Mouse (Mus musculus) fibroblast of lung, adult 2 months (primary cell): ENCODE data around the gene Gm28729.
"Not testable (repeated sequence)": the region's sequence is repeated elsewhere in the genome, so short reads cannot be mapped to it uniquely, and the experiment has no call there.

Source experiments
- DNase-seq: peaks from one replicate; pipeline ENCODE4 v3.0.0-alpha.2; 2011; ENCODE audit warnings: low read depth

Gm28729 gene

DNA sequence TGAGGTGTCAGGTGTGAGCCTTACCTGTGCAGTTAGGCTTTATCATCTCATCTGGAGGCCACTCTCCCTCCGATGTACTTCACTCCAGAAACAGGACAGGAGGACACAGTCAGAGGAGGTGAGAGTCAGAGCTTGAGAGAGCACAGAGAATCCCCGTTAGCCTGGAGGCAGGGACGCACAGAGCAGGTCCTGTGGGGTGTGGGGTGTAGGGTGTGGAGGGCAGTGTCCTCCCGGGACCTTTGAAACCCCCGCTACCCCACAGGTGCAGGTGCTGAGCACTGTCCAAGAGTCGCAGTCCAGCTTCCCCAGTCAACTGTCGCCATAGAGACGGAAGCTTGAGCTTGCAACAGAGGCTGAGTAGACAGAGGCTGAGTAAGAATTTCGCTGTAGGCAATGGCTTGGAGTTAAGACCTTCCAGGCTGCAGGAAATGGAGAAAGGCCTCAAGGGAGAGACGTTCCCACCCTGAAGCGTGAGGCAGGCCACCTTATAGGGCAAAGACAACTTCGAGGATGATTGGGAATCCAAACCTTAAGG is at the start of gene Gm28729:
TSS of gene Gm28729 (minus strand) at position 293 of the 535 bp plus-strand sequence.
- DNase-seq, result no peak

DNA sequence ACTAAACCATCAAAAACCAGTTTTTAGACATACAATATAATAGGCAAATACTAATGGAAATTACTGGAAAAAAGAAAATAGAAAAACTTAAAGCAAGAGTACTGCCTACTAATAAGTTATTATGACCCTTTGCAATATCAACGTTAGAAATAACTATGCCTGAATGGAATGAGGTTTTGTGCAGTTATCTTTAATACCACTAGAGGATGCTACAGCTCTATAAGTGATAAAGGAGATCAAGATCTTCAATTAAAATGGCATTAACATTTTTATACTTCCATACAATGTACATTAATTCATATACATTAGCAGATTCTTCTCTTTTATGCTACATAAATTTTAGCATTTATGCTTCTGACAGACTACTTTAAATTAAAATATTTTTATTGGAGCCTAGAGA is 48.2 kb upstream of the Gm28729 start:
- DNase-seq, result no peak

DNA sequence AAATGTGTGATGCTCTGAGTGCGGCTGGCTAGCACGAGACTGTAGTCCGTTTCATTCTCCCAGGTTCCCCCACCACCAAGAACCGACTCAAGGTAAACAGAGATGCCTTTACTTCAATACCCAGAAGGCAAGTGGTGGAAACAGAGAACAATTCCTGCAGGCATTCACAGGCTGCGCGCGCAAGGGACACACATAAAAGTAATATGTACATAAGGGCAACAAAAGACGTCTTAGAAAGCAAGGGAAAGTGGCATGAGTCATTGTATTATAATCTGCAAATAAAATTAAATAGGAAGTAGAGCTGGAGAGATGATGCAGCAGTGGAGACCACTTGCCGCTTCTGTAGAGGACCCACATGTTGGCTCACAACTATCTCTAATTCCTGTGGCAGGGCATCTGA is 47.7 kb upstream of the Gm28729 start:
- DNase-seq, result no peak

DNA sequence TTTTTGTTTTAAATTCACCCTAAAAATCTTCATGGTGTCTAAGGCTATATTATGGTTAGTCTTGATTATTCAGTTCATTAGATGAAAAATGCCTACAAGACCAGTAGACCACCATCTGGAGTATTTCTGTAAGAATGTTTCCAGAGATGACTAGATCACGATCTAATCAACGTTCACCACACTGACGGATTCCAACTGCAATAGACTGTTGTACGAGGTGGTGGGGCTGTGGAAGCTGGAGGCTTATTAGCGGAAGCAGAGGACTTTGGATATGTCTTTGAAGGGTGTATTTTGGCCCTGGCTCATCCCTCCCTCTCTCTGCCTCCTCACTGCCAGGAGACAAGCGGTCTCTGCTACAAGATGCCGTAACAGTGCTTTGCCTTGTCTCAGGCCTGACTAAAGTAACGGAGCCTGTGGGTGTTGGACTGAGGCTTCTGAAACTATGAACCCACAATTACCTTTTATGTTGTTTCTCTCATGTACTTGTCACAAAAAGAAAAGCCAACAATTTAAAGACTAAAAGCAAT is 41.5 kb upstream of the Gm28729 start:
- DNase-seq, result no peak

DNA sequence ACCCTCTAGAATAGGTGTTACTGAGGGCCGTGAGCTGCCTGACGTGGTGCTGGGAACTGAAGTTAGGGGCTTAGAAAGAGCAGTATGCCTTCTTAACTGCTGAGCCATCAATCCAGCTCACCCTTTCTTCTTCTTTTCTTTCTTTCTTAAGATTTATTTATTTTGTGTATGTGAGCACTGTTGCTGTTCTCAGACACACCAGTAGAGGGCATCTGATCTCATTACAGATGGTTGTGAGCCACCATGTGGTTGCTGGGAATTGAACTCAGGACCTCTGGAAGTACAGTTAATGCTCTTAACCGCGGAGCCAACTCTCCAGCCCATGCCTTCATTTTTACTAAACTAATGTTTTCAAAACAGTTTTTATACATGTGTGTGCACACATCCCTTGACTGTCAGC is 38.4 kb upstream of the Gm28729 start:
- DNase-seq, result no peak

DNA sequence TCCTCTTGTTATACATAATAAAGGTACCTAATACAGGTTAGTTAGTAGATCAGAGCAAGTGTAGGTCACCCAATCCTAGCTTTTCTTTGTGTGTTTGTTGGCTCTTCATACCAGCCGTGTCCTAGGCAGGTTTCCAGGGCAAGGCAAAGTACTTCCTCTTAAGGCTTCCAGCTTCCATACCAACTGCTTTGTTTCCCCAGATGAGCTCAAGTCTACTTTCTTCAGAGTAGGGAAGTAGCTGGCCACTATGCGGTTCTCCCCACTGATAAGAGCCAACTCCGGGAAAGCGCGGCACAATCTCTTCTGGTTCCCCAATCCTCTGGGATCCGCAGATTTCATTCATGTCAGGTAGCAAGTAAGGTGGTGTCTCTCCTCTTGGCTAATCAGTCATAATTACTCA is 34.1 kb upstream of the Gm28729 start:
- no peak for DNase-seq

DNA sequence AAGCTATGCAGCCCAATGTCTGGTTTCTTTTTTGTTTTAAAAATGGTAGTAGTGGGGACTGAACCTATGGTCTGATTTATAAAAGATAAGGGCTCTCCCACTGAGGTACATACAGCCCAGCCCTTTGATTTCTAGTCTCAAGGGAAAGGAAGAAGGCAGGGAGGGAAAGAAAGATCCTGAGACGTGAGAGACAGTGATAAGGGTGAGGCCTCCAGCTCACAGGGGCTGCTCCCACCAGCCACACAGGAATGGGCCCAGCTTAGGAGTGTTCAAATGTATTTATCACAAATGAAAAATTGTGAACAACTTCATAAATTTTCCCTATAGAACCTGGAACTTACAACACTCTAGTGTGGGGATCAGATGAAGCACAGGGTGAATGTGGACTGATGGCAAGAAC is 33.5 kb upstream of the Gm28729 start:
- no peak for DNase-seq

DNA sequence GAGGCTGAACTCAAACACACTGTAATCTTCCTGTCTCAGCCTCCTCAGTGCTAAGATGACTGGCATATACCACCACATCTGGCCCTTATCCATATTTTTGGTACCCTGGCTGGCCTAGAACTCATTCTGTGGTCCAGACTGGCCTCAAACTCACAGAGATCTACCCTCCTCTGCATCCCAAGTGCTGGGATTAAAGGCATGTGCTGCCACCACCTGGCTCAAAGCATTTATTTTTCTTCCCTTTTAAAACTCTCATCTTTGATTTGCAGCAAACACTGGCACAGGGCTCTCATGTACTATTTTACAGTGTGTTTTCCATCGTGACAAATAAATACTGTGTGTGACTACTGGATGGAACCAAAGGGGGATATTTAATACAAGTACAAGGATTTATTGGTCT is 29.0 kb upstream of the Gm28729 start:
- DNase-seq, result no peak

DNA sequence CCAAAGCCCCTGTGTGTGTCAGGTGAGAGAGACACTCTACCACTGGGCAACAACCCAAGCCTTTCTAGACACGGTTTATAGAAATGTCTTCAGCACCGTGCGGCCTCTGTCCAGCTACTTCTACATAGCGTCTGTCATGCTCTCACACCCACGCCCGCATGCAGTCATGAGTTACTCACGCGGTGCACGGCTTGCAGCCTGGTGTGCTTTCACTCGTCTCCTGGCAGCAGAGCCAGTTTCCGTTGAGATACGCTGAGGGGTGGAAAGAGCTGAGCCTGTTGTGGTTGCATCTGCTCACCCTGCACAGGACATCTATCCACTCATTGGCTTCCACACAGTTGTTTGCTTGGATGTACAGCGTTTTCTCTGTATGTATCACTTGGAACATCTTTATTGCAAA is 20.3 kb upstream of the Gm28729 start:
- no peak for DNase-seq

DNA sequence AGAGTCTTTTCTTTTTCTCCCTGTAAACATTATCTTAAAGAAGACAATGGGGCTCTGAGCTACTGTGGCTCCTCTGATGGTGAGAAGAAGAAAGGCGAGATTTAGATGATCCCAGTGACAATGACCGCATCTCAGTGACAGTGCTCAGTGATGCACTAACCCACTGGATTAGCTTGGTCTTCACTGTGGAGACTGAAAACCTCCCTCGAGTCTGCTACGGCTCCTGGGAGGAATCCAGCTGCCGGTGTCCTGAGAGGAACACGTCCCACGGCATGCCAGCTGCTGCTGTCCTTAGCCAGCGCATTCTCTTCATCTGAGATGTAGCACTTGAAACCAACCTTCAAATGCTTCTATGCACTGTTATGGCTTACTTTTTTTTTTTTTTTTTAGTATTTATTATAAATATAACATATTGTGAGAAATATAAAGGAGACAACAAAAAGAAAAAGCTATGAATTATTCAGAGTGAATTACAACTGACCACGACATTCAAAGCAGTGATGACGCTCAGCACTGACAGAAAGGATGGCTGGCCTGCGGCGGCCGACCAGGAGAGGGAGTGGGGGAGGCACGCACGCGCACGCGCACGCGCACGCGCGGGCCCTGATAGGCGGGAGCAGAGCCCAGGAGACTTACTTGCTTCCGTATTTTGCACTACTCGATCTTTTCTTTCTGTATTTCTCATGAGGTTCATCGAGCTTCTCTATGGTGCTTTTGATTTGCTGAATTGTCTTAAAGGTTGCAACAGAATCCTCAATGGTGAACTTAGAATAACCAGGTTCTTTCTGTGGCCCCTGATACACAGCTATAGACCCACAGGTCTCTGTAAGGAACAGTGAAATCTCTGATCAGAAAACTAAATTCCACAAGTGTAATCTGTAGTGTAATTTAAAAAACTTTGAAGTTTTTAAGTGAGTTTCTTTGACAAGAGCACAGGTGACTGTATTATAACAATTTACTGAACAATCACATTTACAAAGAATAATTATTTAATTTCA is 18.9 kb upstream of the Gm28729 start:
- DNase-seq, result peak; percentile 25

DNA sequence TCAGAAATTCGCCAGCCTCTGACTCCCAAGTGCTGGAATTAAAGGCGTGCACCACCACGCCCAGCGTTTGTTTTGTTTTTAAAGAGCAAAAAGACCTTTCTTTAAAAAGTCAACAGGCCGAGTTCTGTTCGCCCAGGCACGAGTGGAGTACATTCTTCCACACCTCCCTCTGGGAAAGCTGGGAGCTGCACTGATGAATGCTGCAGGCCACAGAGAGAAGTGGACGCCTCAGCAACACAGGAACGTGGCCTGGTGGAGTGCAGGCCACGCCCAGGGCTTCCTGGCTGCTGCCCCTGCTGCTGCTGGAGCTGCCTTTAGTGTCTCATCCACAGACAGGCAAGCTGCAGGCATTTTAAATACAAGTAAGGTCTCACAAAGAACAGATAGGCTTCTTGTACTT is 13.9 kb upstream of the Gm28729 start:
- peak; percentile 16 for DNase-seq

DNA sequence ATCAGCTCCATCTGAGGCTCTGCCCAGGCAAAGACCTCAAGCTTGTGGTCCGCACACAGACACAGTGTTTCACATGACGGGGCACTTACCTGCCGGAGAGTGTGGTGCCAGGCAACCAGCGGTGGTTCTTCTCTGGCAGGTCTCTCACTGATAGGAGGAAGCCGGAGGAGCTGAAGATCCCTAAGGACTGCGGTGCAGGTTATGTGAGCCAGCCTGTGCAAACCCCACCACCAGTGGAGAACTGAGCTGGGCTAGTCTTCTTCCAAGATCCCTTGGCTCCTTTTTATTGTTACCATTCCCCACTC is 12.5 kb upstream of the Gm28729 start:
- no peak for DNase-seq

DNA sequence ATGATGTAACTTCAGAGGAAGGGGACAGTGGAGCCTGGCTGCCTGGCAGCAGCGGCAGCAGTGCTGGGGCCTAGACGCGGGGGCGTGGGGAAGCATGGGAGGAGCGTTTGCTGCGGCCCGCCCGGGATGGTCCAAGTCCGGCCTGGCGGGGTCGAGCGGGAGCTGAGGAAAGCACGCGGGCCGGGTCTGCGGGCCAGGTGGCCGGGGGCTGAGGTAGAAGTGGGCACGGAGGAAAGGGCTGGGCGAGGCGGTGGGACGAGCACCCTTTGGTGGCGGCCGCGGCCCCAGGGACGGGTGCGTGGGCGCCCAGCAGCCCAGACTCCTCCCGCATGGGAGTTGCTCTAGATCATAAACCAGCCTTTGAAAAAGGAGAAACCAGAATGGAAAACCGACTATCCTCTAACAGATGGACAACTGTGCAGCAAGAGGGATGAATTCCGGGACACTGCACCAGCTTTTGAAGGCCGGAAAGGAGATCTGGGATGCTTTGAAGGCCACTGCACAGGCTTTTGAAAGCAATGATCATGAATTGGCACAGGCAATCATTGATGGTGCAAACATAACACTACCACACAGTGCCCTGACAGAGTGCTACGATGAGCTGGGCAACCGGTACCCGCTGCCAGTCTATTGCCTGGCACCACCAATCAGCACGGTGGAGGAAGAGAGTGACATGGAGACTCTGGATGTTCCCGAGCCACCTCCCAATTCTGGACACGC is 12.0 kb upstream of the Gm28729 start:
- DNase-seq, result peak; percentile 30

DNA sequence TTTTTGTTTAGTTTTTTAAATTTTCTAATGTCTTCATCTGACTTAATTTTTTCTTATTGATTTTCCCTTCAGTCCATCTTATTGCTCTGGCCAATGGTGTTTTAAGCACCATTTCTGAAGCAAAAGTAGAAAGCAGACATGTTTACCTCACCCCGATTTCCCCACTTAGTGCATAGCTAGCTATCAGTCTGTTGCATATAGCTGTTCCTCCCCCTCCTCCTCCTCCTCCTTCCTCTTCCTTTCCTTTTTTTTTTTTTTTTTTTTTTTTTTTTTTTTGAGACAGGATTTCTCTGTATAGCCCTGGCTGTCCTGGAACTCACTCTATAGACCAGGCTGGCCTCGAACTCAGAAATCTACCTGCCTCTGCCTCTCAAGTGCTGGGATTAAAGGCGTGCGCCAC is 11.0 kb upstream of the Gm28729 start:
- DNase-seq, result not testable (repeated sequence)

DNA sequence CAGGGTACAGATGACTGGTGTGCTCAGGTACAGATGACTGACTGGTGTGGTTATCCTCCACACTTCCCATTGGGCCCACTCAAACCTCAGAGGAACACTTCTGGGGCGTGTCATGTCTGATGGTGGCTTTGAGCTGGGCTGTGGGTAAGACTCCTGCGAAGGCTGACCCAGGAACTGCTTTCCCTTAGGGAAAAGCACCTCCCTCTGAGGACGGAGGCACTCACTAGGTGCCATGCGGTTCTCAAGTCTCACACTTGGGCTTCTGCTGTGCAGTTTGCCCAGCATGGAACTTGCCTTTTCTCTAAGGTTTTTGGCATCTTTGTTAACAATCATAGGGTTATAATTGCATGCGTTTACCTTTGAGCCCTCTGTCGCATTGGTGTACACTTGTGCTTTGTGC is 10.4 kb upstream of the Gm28729 start:
- no peak for DNase-seq

DNA sequence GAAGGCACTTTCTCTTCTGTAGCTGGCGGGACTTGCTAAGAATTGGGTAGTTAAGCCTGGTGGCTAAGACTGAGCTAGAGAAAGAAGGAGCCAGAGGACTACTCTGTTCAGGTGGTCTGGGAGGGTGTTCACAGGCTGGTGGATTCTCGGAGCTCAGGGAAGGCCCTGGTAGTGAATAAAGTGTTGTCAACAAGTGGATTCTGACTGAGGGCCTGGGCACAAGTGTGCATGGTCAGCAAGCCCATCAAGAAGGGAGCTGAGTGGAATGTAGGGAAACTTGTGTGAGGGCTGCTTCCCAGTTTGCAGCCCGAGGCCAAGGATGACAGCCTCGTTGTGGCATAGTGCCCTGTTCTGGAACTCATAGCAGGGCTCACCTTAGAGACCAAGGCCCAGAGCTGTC is 9.2 kb upstream of the Gm28729 start:
- no peak for DNase-seq

DNA sequence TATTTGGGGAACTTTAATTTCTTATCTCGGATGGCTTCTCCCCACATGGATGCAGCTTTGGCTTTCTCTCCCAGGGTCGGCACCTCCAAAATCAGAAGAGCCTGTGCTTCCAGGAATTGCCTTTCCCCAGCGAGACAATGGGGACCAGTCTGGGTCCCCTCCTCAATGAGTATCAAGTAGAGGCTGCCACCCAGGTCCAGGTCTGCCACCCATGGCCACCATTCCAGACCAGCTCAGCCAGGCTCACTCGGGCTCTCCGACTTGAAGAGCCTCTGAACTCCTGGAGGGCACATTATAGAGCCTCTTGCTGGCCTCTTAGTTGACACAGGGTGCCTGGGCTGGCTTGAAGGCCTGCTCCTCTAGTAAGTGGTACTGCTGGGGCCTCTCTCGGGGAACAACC is 8.4 kb upstream of the Gm28729 start:
- no peak for DNase-seq

DNA sequence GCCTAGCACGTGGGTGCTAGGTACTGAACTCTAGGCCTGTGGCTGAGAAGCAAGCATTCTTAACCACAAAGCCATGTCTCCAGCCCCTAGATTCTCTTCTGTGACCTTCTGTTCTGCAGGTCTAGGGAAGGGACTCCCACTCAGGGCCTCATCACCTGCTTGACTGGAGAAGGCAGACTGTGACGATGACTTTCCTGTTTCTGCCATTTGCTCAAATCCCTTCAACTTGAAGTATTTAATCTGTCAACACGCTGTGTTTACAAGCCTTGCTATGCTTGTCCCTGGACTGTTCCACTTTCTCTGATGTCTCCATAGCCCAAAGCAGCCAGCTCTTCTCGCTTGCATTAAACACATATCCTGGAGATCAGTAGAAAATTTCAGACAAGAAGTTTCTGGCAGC is 7.5 kb upstream of the Gm28729 start:
- DNase-seq, result no peak

DNA sequence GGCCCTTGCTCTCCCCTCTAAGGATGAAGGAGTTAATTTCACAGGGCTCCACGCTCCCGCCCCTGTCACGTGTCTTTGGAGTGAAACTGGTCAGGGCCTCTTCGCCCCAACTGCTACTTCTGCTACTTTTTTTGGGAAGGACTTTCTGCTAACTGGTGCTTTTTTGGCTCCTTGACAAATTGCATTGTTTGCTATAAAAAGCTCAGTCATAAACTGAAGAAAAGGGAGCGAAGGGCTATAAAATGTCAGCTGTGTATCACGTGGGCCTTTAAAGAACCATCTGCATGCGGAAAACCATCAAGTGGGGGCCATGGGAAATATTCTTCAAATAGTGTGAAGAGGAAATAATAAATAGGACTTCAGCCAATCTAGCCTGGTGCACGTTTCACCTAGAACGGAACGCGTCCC is 5.6 kb upstream of the Gm28729 start:
- no peak for DNase-seq

DNA sequence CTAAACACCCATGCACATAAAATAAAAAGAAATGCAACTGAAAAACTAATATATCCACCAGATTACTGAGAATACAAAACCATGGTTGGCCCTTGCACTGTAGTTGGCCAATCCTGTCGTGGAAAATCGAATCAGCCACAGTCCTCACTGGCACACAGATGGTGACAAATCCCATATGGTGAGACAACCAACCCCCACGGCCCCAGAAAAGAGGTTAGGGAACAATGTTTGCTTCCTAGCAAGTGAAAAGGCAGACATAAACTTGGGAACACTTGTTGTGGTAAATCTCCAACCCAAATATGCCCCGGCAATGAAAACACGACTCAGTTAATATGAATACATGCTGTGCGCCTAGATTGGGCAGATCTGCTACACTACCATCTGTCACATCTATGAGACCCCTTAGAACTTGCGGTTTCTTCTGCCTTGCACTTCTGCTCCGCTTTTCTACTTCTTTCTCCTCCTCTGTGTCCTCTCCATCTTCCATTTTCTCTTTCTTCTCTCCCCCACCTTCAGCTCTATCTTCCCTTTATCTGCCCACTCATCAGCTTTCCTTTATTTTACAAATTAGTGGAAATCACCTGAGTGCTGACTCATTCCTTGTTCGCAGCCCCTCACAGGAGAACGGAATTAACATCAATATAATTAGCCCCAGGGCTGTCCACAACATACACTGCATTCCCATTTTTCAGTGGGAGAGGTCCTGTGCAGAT is 5.1 kb upstream of the Gm28729 start:
- DNase-seq, result no peak

DNA sequence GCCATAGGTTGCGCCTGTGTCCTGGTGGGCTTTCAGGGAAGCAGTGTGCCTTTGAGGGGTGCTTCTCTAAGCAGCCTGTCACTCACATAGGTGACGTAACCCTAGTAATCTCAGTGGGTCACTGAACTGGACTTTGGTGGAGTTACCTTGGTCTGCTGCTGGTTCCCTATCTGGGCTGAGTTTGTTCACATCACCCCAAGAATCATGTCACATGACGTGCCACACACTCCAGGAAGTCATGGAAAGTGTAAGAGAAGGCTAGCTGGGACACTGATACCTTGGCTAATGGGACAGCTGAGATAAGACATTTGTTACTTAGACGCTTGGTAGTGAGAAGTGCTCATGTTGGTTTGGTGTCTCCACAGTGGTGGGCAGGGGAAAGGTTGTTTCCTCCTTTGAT is 947 bp upstream of the Gm28729 start:
- no peak for DNase-seq

DNA sequence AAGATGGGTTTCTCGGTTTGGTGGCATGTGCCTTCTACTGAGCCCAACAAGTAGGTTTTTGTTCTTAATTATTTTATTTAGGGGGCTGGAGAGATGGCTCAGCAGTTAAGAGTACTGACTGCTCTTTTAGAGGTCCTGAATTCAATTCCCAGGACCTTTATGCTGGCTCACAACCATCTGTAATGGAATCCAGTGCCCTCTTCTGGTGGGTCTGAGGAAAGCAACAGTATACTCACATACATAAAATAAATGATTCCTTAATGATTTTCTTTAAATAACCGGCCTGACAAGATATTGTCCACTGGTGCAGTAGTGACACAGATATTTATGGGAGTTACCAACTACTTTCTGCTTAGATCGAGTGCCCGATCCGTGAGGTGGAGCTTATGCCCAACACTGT is 1.9 kb downstream of the Gm28729 start:
- DNase-seq, result no peak
